ENCODE assay signal across 8 mouse cellular contexts in genomic region chr14:54463959-54464292, GRCm38 (mm10). TPM values are rescaled to one million over a fixed set of nuclear protein-coding genes. Genes with fewer than 3 reads are reported as not detected.
DNase-seq lines count a peak whose midpoint lies in the region; ATAC-seq lines count a peak whose summit lies in the region.

Gene Lrp10, plus strand, starts transcription at chr14:54464137.

- intact Hi-C loops in left cerebral cortex, postnatal 10 days (cut with DNase I) = no loop called here

- peak within 1 kb of the TSS; percentile 28 for H3K27ac ChIP-seq in intestine, embryonic 14.5 days (ENCODE audit: low read depth)

- WGBS in intestine, embryonic 14.5 days = 0% methylated on average over 27 of the region's 35 CpGs

- peak; percentile 92 to 97 for DNase-seq in adrenal gland, adult (ENCODE audit: inconsistent age in 2 of 2, low spot score in 1 of 2)
- peak; percentile 91 for DNase-seq in embryo, embryonic 10.5 days (ENCODE audit: low spot score)
- peak; percentile 88 for DNase-seq in gastrocnemius, postnatal 25 days
- DNase-seq in intestine, embryonic 14.5 days (ENCODE audit: low spot score) = peak; percentile 91
- DNase-seq in left cerebral cortex, postnatal 10 days (ENCODE audit: extremely low spot score in 1 of 2, low spot score in 2 of 2) = peak; percentile 79 to 92
- DNase-seq in right cerebral cortex, postnatal 10 days (ENCODE audit: low spot score in 2 of 2) = peak; percentile 86 to 89
- peak; percentile 87 for DNase-seq in urinary bladder, postnatal 25 days (ENCODE audit: low spot score)

- no peaks in the 10 kb centered on the region for H3K9me3 ChIP-seq in intestine, embryonic 14.5 days (ENCODE audit: control insufficient read depth, low read length)

- peak; percentile 86 for ATAC-seq in intestine, embryonic 14.5 days (replicated peaks; ENCODE audit: low FRiP score, low TSS enrichment, low read depth)
- ATAC-seq in megakaryocyte progenitor cell, adult 5-6 weeks (replicated peaks; ENCODE audit: poor library complexity) = peak; percentile 89

- peaks cover 9% of the 10 kb centered on the region for H3K4me1 ChIP-seq in intestine, embryonic 14.5 days (replicated peaks; ENCODE audit: control insufficient read depth, insufficient read depth, low read length)

- H3K4me3 ChIP-seq in intestine, embryonic 14.5 days (ENCODE audit: low read depth, low read length) = peak within 1 kb of the TSS; percentile 88

- H3K36me3 ChIP-seq in intestine, embryonic 14.5 days (ENCODE audit: control insufficient read depth, insufficient read depth, low read length) = peaks cover 24% of the 10 kb centered on the region

- H3K27me3 ChIP-seq in intestine, embryonic 14.5 days (replicated peaks; ENCODE audit: control insufficient read depth, insufficient read depth, low read length) = no peaks in the 10 kb centered on the region

- H3K9ac ChIP-seq in intestine, embryonic 14.5 days (ENCODE audit: low read length) = peak within 1 kb of the TSS; percentile 81

- H3K4me2 ChIP-seq in intestine, embryonic 14.5 days (ENCODE audit: low read length) = peak within 1 kb of the TSS; percentile 61

RNA-seq across cellular contexts. Expression of gene Lrp10, which starts in this region (rescaled TPM):
- 10 to 100 TPM; 26.8 to 38.9 TPM for total RNA-seq in gastrocnemius, postnatal 25 days (2021)
- polyA plus RNA-seq in intestine, embryonic 14.5 days (2014; fragmentation: Nextera tagmentation; extraction: Ambion mirVana) = 43.7 and 50.7 TPM in 2 replicates
- total RNA-seq in left cerebral cortex, postnatal 10 days (2021) = 10 to 100 TPM; 27.5 to 34.5 TPM
- 23.5 and 25.0 TPM in 2 replicates for total RNA-seq in megakaryocyte progenitor cell, adult 5-6 weeks (2015)
- 27.4 and 37.2 TPM in 2 replicates for total RNA-seq in megakaryocyte progenitor cell, adult 5-6 weeks (2017)

Comparison
In these comparisons a context has a peak if more than half of its experiments do, and no peak if none do; other contexts are left out.
1. Peak in every context shown above with its lines: DNase-seq, ATAC-seq, H3K4me3 ChIP-seq and H3K27ac ChIP-seq.